Mouse (Mus musculus): ENCODE results near the gene Map2k3. TPM values are rescaled to one million over a fixed set of nuclear protein-coding genes. Genes with fewer than 3 reads are reported as not detected.

Map2k3 gene
- total and polyA plus RNA-seq, 3 experiments: 73.2 to 132 (median 111) TPM

- no peak for TF ChIP-seq JUND (IDR thresholded peaks at IDR 0.05; ENCODE audit: low read depth, low read length)
- TF ChIP-seq MYB (IDR thresholded peaks at IDR 0.05; ENCODE audit: low read depth, low read length): no peak
- TF ChIP-seq POLR2A (IDR thresholded peaks at IDR 0.05; ENCODE audit: control insufficient read depth in 1 of 2, insufficient read depth in 1 of 2, low read depth in 1 of 2, low read length in 2 of 2, poor library complexity in 1 of 2): no peak
- no peak for TF ChIP-seq ZC3H11A (IDR thresholded peaks at IDR 0.05; ENCODE audit: low read depth, low read length)
- no peak for TF ChIP-seq RCOR1 (IDR thresholded peaks at IDR 0.05; ENCODE audit: low read depth, low read length)
- no peak for TF ChIP-seq POLR2AphosphoS2 (IDR thresholded peaks at IDR 0.05; ENCODE audit: low read length)
- TF ChIP-seq NELFE (IDR thresholded peaks at IDR 0.05; ENCODE audit: low read depth, low read length): no peak
- no peak for TF ChIP-seq POLR2AphosphoS5 (IDR thresholded peaks at IDR 0.05; ENCODE audit: borderline replicate concordance, low read depth, low read length)
- TF ChIP-seq GATA1 (IDR thresholded peaks at IDR 0.05; ENCODE audit: low read depth, low read length): no peak
- TF ChIP-seq CTCF (IDR thresholded peaks at IDR 0.05 in 2 of 3, conservative IDR thresholded peaks at IDR 0.05 in 1 of 3; ENCODE audit: control insufficient read depth in 1 of 3, insufficient read depth in 1 of 3, low read depth in 2 of 3, low read length in 3 of 3, poor library complexity in 1 of 3, severe bottlenecking in 1 of 3): no peak
- no peak for TF ChIP-seq ELF1 (IDR thresholded peaks at IDR 0.05; ENCODE audit: low read depth, low read length)
- no peak for TF ChIP-seq MYC (IDR thresholded peaks at IDR 0.05; ENCODE audit: low read depth, low read length)
- TF ChIP-seq EP300 (IDR thresholded peaks at IDR 0.05; ENCODE audit: low read depth in 1 of 2, low read length in 2 of 2): no peak
- TF ChIP-seq USF2 (IDR thresholded peaks at IDR 0.05; ENCODE audit: borderline replicate concordance in 1 of 2, insufficient read depth in 1 of 2, low read depth in 1 of 2, low read length in 2 of 2): no peak
- TF ChIP-seq NRF1 (IDR thresholded peaks at IDR 0.05; ENCODE audit: insufficient read depth, low read depth, low read length, poor library complexity, severe bottlenecking): no peak
- TF ChIP-seq UBTF (IDR thresholded peaks at IDR 0.05; ENCODE audit: borderline replicate concordance, insufficient read depth, low read depth, low read length): no peak
- TF ChIP-seq TCF12 (IDR thresholded peaks at IDR 0.05; ENCODE audit: low read depth, low read length): no peak
These were observed 9.5 kb downstream of the Map2k3 start for GRCm38 (mm10) chr11:60941370-60941769.

GRCm38 (mm10) chr11:60942263-60943015, 10.6 kb downstream of the Map2k3 start:
- no peak for DNase-seq (ENCODE audit: low read depth, low spot score)
- Histone ChIP-seq H3K9ac (ENCODE audit: control insufficient read depth, low read depth, low read length, poor library complexity, severe bottlenecking) (no peak overlapping the region), H3K36me3 (ENCODE audit: control insufficient read depth in 1 of 2, insufficient read depth in 2 of 2, low read length in 2 of 2) (peaks cover 0 to 15% of the 10 kb centered on the region in 2 experiments; a peak in 2 of 4 replicates), H3K27me3 (ENCODE audit: control insufficient read depth in 1 of 2, insufficient read depth in 2 of 2, low read length in 2 of 2) (no peaks in the 10 kb centered on the region), H3K4me3 (ENCODE audit: control insufficient read depth in 1 of 2, insufficient read depth in 1 of 2, low read depth in 2 of 2, low read length in 2 of 2) (no peak overlapping the region), H3K9me3 (replicated peaks; ENCODE audit: insufficient read depth, low read length) (no peaks in the 10 kb centered on the region), H3K27ac (ENCODE audit: control insufficient read depth, low read depth, low read length) (no peak overlapping the region), H3K4me1 (ENCODE audit: control insufficient read depth in 1 of 2, insufficient read depth in 2 of 2, low read length in 2 of 2) (no peaks in the 10 kb centered on the region), H3K79me2 (ENCODE audit: control insufficient read depth, insufficient read depth, low read length, poor library complexity) (peaks cover 30% of the 10 kb centered on the region)
- TF ChIP-seq KAT2A (conservative IDR thresholded peaks at IDR 0.05; ENCODE audit: low read depth, low read length) (no peak), E2F4 (IDR thresholded peaks at IDR 0.05; ENCODE audit: borderline replicate concordance, low read depth, low read length) (no peak), MAZ (IDR thresholded peaks at IDR 0.05; ENCODE audit: low read depth, low read length) (no peak), TBP (IDR thresholded peaks at IDR 0.05; ENCODE audit: low read depth, low read length) (no peak), MYC (IDR thresholded peaks at IDR 0.05; ENCODE audit: low read depth, low read length) (no peak)

More at GRCm38 (mm10) chr11:60941370-60941769, 9.5 kb downstream of the Map2k3 start:
- no peak for DNase-seq (ENCODE audit: low read depth, low spot score)
- Histone ChIP-seq H3K9me3 (replicated peaks; ENCODE audit: insufficient read depth, low read length) (no peaks in the 10 kb centered on the region), H3K4me1 (ENCODE audit: control insufficient read depth in 1 of 2, insufficient read depth in 2 of 2, low read length in 2 of 2) (peaks cover 2 to 7% of the 10 kb centered on the region in 2 experiments), H3K27ac (ENCODE audit: control insufficient read depth, low read depth, low read length) (no peak overlapping the region), H3K9ac (ENCODE audit: control insufficient read depth, low read depth, low read length, poor library complexity, severe bottlenecking) (no peak overlapping the region), H3K4me3 (ENCODE audit: control insufficient read depth in 1 of 2, insufficient read depth in 1 of 2, low read depth in 2 of 2, low read length in 2 of 2) (no peak overlapping the region), H3K36me3 (ENCODE audit: control insufficient read depth in 1 of 2, insufficient read depth in 2 of 2, low read length in 2 of 2) (peaks cover 6 to 7% of the 10 kb centered on the region in 2 experiments), H3K79me2 (ENCODE audit: control insufficient read depth, insufficient read depth, low read length, poor library complexity) (peaks cover 40% of the 10 kb centered on the region), H3K27me3 (ENCODE audit: control insufficient read depth in 1 of 2, insufficient read depth in 2 of 2, low read length in 2 of 2) (no peaks in the 10 kb centered on the region)
